Mouse (Mus musculus): ENCODE data around the gene Apold1. TPM values are rescaled to one million over a fixed set of nuclear protein-coding genes. Genes with fewer than 3 reads are reported as not detected.

Apold1 gene
- total RNA-seq, 2 experiments from 2014 or later = 3.4 to 3.7 TPM

DNA sequence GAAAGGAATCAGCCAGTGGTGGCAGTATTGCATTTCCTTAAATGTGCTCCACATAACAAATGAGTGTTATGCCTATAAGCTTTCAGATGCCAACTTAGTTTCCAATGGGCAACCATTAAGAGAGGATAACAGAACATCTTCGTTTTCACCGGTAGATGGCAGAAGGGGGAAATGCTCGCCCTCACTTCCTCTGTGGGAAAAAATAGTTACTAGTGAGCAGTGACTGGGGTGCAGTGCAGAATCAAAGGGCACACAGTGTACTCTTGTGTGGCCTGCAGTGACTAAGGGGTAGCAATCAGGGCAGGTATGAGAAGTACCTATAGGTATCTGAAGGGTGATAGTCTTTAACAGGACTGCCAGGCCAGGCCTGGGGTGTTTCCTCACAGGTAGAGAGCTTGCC is 44.7 kb downstream of the Apold1 start:
- peak in 1 of 2 experiments; percentile 55 for DNase-seq (ENCODE audit: low spot score in 2 of 2)

DNA sequence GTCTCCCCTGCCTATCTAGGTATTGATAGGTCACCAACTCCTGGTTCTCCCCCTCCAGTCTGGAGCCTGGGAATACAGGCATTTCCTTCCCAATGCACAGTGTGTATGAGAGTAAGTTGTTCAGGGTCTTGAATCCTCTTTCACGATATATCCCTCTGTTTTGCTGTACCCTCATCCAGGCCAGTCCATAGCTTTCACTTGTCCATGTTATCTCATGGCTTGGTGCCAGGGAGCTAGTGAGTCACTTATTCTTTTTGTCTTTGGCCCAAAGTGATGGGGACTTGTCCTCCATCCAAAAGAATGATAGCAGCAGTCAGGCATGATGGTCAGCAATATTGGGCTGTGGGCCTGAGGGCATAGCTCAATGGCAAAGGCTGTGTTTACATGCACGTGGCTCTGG is 45.2 kb downstream of the Apold1 start:
- DNase-seq (ENCODE audit: low spot score in 2 of 2) = no peak

DNA sequence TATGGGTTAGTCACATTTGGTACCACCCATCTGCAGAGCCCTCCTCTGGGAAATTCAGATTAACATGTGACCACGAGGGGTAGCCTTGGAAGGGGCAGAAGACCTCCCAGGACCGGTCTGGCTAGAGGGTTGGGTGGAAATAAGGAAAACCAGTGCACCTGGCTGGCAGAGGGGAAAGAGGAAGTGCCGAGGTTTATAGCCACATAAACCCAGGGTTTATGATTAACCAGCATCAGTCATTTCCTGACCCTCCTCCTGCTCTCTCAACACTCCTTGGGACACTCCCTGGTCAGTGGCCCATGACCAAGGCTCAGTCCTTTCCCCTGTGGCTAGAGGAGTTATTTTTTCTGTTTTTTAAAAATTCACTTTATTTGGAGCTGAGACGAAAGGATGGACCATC is 47.7 kb downstream of the Apold1 start:
- DNase-seq (ENCODE audit: low spot score in 2 of 2) = no peak

Other genes with a start within 250 kb of the Apold1 start
- gene Dusp16, start 189.1 kb upstream of the Apold1 start, total RNA-seq (2021) = 1 to 10 TPM; 8.8 to 9.4 TPM
- 10 to 100 TPM; 47.3 to 48.1 TPM for gene Crebl2, start 151.6 kb upstream of the Apold1 start, total RNA-seq (2021)
- 10 to 100 TPM; 26.2 to 28.1 TPM for gene Gpr19, start 83.1 kb upstream of the Apold1 start, total RNA-seq (2021)
- gene Cdkn1b, start 61.3 kb upstream of the Apold1 start, total RNA-seq (2021) = 10 to 100 TPM; 46.0 to 48.2 TPM
- gene Ddx47, start 29.9 kb downstream of the Apold1 start, total RNA-seq (2021) = 10 to 100 TPM; 52.1 to 59.5 TPM
- under 1 TPM; 0.25 to 0.30 TPM for gene Gprc5a, start 83.9 kb downstream of the Apold1 start, total RNA-seq (2021)
- gene Gprc5d, start 136.6 kb downstream of the Apold1 start, total RNA-seq (2021) = under 1 TPM in 1 of 2 experiments, not detected in 1; 0.25 TPM
- gene Fam234b, start 216.3 kb downstream of the Apold1 start, total RNA-seq (2021) = 100 to 1,000 TPM; 169 to 171 TPM
- 10 to 100 TPM; 84.3 to 93.4 TPM for gene Hebp1, start 216.3 kb downstream of the Apold1 start, total RNA-seq (2021)